Mouse (Mus musculus): ENCODE measurements around the gene Dnmt3l.

DNA sequence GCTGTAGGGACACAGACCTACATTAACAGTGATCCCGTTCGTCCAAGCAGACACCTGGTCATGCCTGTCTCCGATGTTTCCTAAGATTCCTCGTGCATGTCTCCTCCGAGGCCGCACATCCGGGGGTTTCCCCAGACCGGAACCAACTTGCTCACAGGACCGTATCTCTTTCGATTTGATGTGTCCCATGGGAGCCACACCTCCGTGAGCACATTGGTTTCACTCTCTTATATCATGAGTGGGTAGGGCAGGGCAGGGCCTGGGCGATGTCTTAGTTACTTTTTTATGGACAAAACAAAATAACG lies 50.9 kb downstream of the Dnmt3l start:
- TF ChIP-seq CTCF (IDR thresholded peaks at IDR 0.05): no peak
- TF ChIP-seq EP300 (IDR thresholded peaks at IDR 0.05): no peak
